15 mouse cellular contexts compared by ENCODE assay signal in genomic region chr10:58548739-58549138, GRCm38 (mm10). TPM values are rescaled to one million over a fixed set of nuclear protein-coding genes. Genes with fewer than 3 reads are reported as not detected.
DNase-seq lines count a peak whose midpoint lies in the region; ATAC-seq and TF ChIP-seq lines count a peak whose summit lies in the region.
"Had no signal": no experiment of that assay in that cellular context is flagged by ENCODE, and none has a peak within 500 bp of the region (broad histone marks: within the 10 kb centered on the region; RNA-seq: fewer than 3 reads in every experiment).

No protein-coding gene starts in this region.

- H3K27me3 ChIP-seq in heart, adult 2 months (ENCODE audit: control insufficient read depth, insufficient read depth, low read length): no peaks in the 10 kb centered on the region
- no peaks in the 10 kb centered on the region for H3K27me3 ChIP-seq in lung, embryonic 14.5 days (ENCODE audit: insufficient read depth, low read length)
- H3K27me3 ChIP-seq in MEL (ENCODE audit: control insufficient read depth in 1 of 2, insufficient read depth in 2 of 2, low read length in 2 of 2): no peaks in the 10 kb centered on the region; a peak in 1 of 4 replicates
- no peaks in the 10 kb centered on the region for H3K27me3 ChIP-seq in forebrain, embryonic 15.5 days
- H3K27me3 ChIP-seq: limb, embryonic 15.5 days had no signal

- TF ChIP-seq EP300 in heart, adult 2 months (IDR thresholded peaks at IDR 0.05; ENCODE audit: insufficient read depth, low read depth, low read length): no peak
- no peak for TF ChIP-seq EP300 in MEL (IDR thresholded peaks at IDR 0.05; ENCODE audit: low read depth in 1 of 2, low read length in 2 of 2)

- no peak overlapping the region for H3K4me3 ChIP-seq in heart, adult 2 months
- no peak overlapping the region for H3K4me3 ChIP-seq in lung, embryonic 14.5 days (ENCODE audit: low read depth, low read length)
- no peak overlapping the region for H3K4me3 ChIP-seq in MEL (ENCODE audit: control insufficient read depth in 1 of 2, insufficient read depth in 1 of 2, low read depth in 2 of 2, low read length in 2 of 2)
- H3K4me3 ChIP-seq in forebrain, embryonic 15.5 days: no peak overlapping the region
- H3K4me3 ChIP-seq: erythroblast, embryonic 14.5 days; limb, embryonic 15.5 days had no signal

- no peaks in the 10 kb centered on the region for H3K79me2 ChIP-seq in heart, adult 2 months (replicated peaks; ENCODE audit: control insufficient read depth, insufficient read depth, low read length)
- no peaks in the 10 kb centered on the region for H3K79me2 ChIP-seq in MEL (ENCODE audit: control insufficient read depth, insufficient read depth, low read length, poor library complexity)

- peak; percentile 48 for TF ChIP-seq RAD21 in MEL (IDR thresholded peaks at IDR 0.05; ENCODE audit: low read depth, low read length)

- no peak for ATAC-seq in lung, embryonic 14.5 days (ENCODE audit: insufficient read depth)
- ATAC-seq in forebrain, embryonic 15.5 days (replicated peaks): no peak
- ATAC-seq: forebrain, postnatal 0 days had no signal

- no peak for DNase-seq in heart, adult 2 months
- DNase-seq in heart, postnatal 36 days: no peak
- DNase-seq in lung, embryonic 14.5 days: peak; percentile 6
- no peak for DNase-seq in lung, adult 18-20 months
- DNase-seq in MEL (ENCODE audit: low read depth, low spot score): peak; percentile 36
- peak; percentile 36 for DNase-seq in kidney, postnatal 10 days
- DNase-seq in adrenal gland, postnatal 4 days (ENCODE audit: low spot score in 2 of 2): no peak
- DNase-seq: B cell, adult 2 months; cerebellum, adult 18-20 months; forebrain, postnatal 0 days; gastrocnemius, postnatal 36 days had no signal

- TF ChIP-seq POLR2A in heart, adult 2 months (IDR thresholded peaks at IDR 0.05; ENCODE audit: insufficient read depth, low read depth, low read length): no peak
- no peak for TF ChIP-seq POLR2A in MEL (IDR thresholded peaks at IDR 0.05; ENCODE audit: control insufficient read depth in 1 of 2, insufficient read depth in 1 of 2, low read depth in 1 of 2, low read length in 2 of 2, poor library complexity in 1 of 2)

- TF ChIP-seq CTCF in heart, adult 2 months (IDR thresholded peaks at IDR 0.05): peak; percentile 43
- TF ChIP-seq CTCF in lung, embryonic 14.5 days (IDR thresholded peaks at IDR 0.05; ENCODE audit: low read depth): no peak
- TF ChIP-seq CTCF in MEL (IDR thresholded peaks at IDR 0.05 in 2 of 3, conservative IDR thresholded peaks at IDR 0.05 in 1 of 3; ENCODE audit: control insufficient read depth in 1 of 3, insufficient read depth in 1 of 3, low read depth in 2 of 3, low read length in 3 of 3, poor library complexity in 1 of 3, severe bottlenecking in 1 of 3): peak; percentile 37 to 58 (median 47)

- no peak overlapping the region for H3K9ac ChIP-seq in heart, adult 2 months (ENCODE audit: low read depth, low read length)
- no peak overlapping the region for H3K9ac ChIP-seq in lung, embryonic 14.5 days
- H3K9ac ChIP-seq in MEL (ENCODE audit: control insufficient read depth, low read depth, low read length, poor library complexity, severe bottlenecking): no peak overlapping the region
- H3K9ac ChIP-seq in forebrain, embryonic 15.5 days (replicated peaks): no peak overlapping the region
- H3K9ac ChIP-seq: forebrain, postnatal 0 days; hindbrain, embryonic 14.5 days; limb, embryonic 15.5 days had no signal

- no peaks in the 10 kb centered on the region for H3K4me1 ChIP-seq in heart, adult 2 months (ENCODE audit: control insufficient read depth, insufficient read depth, low read length)
- no peaks in the 10 kb centered on the region for H3K4me1 ChIP-seq in lung, embryonic 14.5 days (ENCODE audit: insufficient read depth)
- H3K4me1 ChIP-seq in MEL (ENCODE audit: control insufficient read depth in 1 of 2, insufficient read depth in 2 of 2, low read length in 2 of 2): no peaks in the 10 kb centered on the region
- H3K4me1 ChIP-seq in forebrain, embryonic 15.5 days: no peaks in the 10 kb centered on the region
- H3K4me1 ChIP-seq: limb, embryonic 15.5 days had no signal

- H3K36me3 ChIP-seq in heart, adult 2 months (ENCODE audit: control insufficient read depth, insufficient read depth, low read length): no peaks in the 10 kb centered on the region
- no peaks in the 10 kb centered on the region for H3K36me3 ChIP-seq in lung, embryonic 14.5 days (ENCODE audit: insufficient read depth)
- H3K36me3 ChIP-seq in MEL (ENCODE audit: control insufficient read depth in 1 of 2, insufficient read depth in 2 of 2, low read length in 2 of 2): no peaks in the 10 kb centered on the region
- H3K36me3 ChIP-seq in forebrain, embryonic 15.5 days: no peaks in the 10 kb centered on the region
- H3K36me3 ChIP-seq: limb, embryonic 15.5 days had no signal

- no peaks in the 10 kb centered on the region for H3K9me3 ChIP-seq in lung, embryonic 14.5 days (ENCODE audit: low read depth, low read length)
- no peaks in the 10 kb centered on the region for H3K9me3 ChIP-seq in MEL (replicated peaks; ENCODE audit: insufficient read depth, low read length)
- H3K9me3 ChIP-seq in forebrain, embryonic 15.5 days: no peaks in the 10 kb centered on the region
- H3K9me3 ChIP-seq: limb, embryonic 15.5 days had no signal

- H3K4me2 ChIP-seq in lung, embryonic 14.5 days: no peak overlapping the region
- H3K4me2 ChIP-seq in forebrain, embryonic 15.5 days (replicated peaks): no peak overlapping the region
- H3K4me2 ChIP-seq: hindbrain, embryonic 14.5 days; limb, embryonic 15.5 days had no signal

- intact Hi-C loops in heart, adult 2 months (cut with DNase I): no loop called here
- intact Hi-C loops in heart, postnatal 36 days (cut with DNase I): no loop called here

- no peak overlapping the region for H3K27ac ChIP-seq in heart, adult 2 months
- H3K27ac ChIP-seq in lung, embryonic 14.5 days (ENCODE audit: low read depth): no peak overlapping the region
- H3K27ac ChIP-seq in MEL (ENCODE audit: control insufficient read depth, low read depth, low read length): no peak overlapping the region
- no peak overlapping the region for H3K27ac ChIP-seq in forebrain, embryonic 15.5 days (replicated peaks)
- H3K27ac ChIP-seq: hindbrain, embryonic 14.5 days; limb, embryonic 15.5 days had no signal

TF ChIP-seq in MEL, 35 proteins besides CTCF, POLR2A, EP300 and RAD21:
- peak; percentile 66 for TF ChIP-seq SMC3 (IDR thresholded peaks at IDR 0.05; ENCODE audit: low read depth, low read length)
- peak; percentile 45 for TF ChIP-seq ZC3H11A (IDR thresholded peaks at IDR 0.05; ENCODE audit: low read depth, low read length)
- no peak for TF ChIP-seq MAFK (IDR thresholded peaks at IDR 0.05; ENCODE audit: borderline replicate concordance, low read depth, low read length)

RNA-seq across cellular contexts. Expression of gene Ccdc138, which starts 51.0 kb away (rescaled TPM):
- under 1 TPM; 0.43 to 0.70 TPM for total RNA-seq in heart, adult 2 months (2021)
- 0.21 and 0.23 TPM in 2 replicates for polyA plus RNA-seq in heart, adult 2 months (2012; rRNA removed)
- total RNA-seq in heart, postnatal 36 days (2021): under 1 TPM; 0.80 to 0.92 TPM
- 10.0 and 11.4 TPM in 2 replicates for polyA plus RNA-seq in lung, embryonic 14.5 days (2014; fragmentation: Nextera tagmentation; extraction: Ambion mirVana)
- total RNA-seq in MEL (2012; rRNA removed): 1.2 and 1.3 TPM in 2 replicates
- 1 to 10 TPM in 1 of 2 experiments, not detected in 1; 1.3 TPM for polyA plus RNA-seq in MEL (2012; ENCODE audit: insufficient read depth in 1 of 2, insufficient read length in 2 of 2, low read depth in 1 of 2, low replicate concordance in 2 of 2, missing spikeins in 1 of 2)
- total RNA-seq in adrenal gland, postnatal 4 days (2021): 1 to 10 TPM; 4.8 to 4.9 TPM
- polyA plus RNA-seq in forebrain, embryonic 15.5 days (2015; fragmentation: Nextera tagmentation; extraction: Ambion mirVana): 11.3 and 12.1 TPM in 2 replicates

Comparison
In these comparisons a context has a peak if more than half of its experiments do, and no peak if none do; other contexts are left out.
1. DNase-seq: peak in lung, embryonic 14.5 days (single experiment), MEL (single experiment) and kidney, postnatal 10 days (single experiment); none in heart, adult 2 months (0 of 2), heart, postnatal 36 days (0 of 2), lung, adult 18-20 months (0 of 2) and adrenal gland, postnatal 4 days (0 of 2).